Mouse (Mus musculus) R1 (cell line): ENCODE measurements around the gene Hfe2.
A peak's percentile ranks its signal among the peaks of the same experiment; 100 is the strongest.
"Not testable (repeated sequence)": the region's sequence is repeated elsewhere in the genome, so short reads cannot be mapped to it uniquely, and the experiment has no call there.

ENCODE experiments used
- DNase-seq: peaks from one replicate; pipeline ENCODE4 v3.0.0-alpha.2; 2018; ENCODE audit warnings: low read depth, low spot score

The Hfe2 gene

GRCm38 (mm10) chr3:96524914-96525313, at the start of gene Hfe2:
TSS of gene Hfe2 (plus strand) at chr3:96525172.
- DNase-seq, result no peak

DNA sequence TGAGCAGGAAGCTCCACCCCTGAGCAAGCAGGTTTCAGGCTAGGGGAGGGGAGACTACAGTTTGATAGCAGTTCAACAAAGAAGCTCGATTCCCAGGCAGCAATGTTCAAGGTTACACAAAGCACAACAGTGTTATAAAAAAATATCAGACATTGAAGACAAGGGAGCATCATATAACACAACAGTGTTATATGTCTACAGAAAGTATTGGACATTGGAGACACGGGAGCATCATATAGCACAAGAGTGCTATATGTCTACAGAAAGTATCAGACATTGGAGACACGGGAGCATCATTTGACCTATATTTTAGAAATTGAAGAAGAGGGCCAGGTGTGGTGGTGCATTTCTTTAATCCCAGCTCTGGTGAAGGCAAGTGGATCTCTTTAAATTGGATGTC, 47.9 kb upstream of the Hfe2 start:
- no peak for DNase-seq

DNA sequence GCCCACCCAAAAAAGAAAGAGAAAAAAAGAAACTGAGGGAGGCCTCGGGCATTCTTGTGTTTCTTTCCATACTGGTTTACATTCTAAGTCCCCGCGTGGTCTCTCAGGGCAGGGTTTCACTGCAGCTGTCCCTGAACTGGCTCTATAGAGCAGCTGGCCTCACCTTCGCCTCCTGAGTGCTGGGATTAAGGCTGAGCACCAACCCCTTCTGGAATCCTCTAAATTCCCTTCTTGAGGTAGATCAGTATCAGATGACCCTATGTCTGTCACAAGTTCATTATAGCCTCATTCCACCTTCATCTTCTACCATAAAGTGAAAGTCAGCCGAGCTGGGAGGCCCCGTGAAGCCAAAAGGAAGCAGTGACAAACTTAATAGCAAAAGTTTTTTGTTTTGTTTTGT, 47.4 kb upstream of the Hfe2 start:
- no peak for DNase-seq

- peak; percentile 94 for DNase-seq
Measured at GRCm38 (mm10) chr3:96479249-96479648, 45.7 kb upstream of the Hfe2 start.

DNA sequence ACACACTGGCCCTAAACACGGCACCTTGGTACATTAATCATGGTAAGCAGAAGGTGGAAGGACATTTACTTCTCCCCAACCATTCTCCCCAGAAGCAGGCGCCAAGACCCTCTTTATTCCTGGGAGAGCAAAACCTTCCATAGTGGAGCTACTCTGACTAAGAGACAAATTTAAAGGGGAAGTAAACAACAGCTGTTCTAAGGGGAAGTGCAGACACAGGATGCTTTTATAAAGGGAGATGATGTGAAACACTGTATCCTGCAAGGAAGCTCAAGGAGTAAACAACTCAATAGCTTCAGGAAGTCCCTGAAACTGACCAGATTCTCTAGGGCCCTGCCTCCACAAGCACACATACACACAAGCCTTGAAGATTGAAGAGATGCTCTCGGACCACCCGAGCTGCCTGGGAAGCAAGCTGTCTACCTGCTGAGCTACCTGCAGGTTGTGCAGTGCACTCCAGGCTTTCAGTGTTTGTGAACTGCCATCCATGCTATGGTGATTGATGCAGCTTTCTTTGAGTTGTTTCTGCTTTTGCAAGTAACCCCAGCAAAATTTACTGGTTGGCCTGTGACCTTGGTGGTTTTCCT, 44.2 kb upstream of the Hfe2 start:
- DNase-seq, result no peak

GRCm38 (mm10) chr3:96481856-96482255, 43.1 kb upstream of the Hfe2 start:
- DNase-seq, result no peak

GRCm38 (mm10) chr3:96482451-96482850, 42.5 kb upstream of the Hfe2 start:
- DNase-seq, result no peak

DNA sequence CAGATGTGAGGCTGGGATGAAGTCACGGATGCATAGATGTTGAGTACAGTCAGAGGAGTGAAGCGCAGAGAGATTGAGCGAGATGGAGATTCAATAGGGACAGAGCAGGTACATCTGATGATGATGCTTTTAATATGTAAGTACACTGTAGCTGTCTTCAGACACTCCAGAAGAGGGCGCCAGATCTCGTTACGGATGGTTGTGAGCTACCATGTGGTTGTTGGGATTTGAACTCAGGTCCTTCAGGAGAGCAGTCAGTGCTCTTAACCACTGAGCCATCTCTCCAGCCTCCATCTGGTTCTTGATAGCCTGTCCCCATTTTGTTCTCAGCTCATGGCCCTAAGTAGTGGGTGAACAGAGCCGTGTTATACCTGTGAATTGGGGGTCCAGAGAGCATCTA, 41.9 kb upstream of the Hfe2 start:
- DNase-seq, result peak; percentile 55

GRCm38 (mm10) chr3:96483946-96484345, 41.0 kb upstream of the Hfe2 start:
- DNase-seq, result no peak

DNA sequence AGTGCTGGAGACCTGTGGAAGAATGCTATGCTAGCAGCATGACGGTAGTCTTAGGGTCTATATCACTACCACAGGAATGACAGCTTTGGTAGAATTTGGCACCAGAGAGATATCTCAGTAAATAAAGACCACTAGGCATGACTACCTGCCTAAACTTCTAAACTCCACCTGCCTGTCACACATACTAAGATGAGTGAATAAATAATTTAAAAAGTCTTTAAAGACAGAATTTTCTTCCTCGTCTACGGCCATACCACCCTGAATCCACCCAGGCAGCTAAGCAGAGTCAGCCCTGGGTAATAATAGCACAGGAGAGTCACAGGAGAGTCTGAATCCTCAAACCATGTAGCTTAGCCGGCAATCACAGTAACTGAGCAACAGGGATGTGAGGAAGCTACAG, 40.1 kb upstream of the Hfe2 start:
- no peak for DNase-seq

- no peak for DNase-seq
Measured at GRCm38 (mm10) chr3:96485361-96485760, 39.6 kb upstream of the Hfe2 start.

DNA sequence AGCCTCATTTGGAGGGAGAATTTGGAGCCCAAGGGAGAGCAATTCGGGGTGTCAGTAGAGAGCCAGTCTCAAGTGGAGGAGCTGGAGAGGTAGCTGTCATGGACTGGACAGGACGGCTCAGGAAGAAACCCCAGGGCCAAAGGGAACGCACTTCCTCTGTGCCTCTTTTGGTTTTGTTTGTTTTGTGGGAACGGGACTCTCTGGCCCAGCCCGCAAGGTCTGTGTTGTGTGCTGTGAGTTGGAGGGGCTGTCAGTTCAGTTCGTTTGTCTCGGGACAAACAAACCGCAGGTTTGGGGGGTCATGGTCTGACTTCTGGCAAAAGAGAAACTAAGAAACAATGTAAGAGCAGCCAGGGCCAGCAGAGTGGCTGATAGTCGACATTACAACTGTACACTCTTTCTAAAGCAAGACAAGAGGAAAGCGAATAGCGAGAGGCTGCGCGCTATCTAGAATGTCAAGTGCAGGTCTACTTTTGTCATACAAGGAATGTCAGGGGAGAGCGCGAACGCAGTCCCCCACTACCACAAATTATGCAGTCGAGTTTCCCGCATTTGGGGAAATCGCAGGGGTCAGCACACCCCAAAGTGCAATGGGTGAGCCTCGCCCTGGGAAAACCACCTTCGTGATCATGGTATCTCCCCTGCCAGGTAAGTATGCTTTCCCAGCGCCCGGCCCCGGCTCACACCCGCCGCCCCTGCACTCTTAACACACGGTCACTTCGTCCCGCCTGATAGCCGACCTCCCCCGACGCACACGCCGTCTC, 38.7 kb upstream of the Hfe2 start:
- DNase-seq, result not testable (repeated sequence)

- DNase-seq, result not testable (repeated sequence)
Measured at GRCm38 (mm10) chr3:96486828-96487559, 38.0 kb upstream of the Hfe2 start.

DNA sequence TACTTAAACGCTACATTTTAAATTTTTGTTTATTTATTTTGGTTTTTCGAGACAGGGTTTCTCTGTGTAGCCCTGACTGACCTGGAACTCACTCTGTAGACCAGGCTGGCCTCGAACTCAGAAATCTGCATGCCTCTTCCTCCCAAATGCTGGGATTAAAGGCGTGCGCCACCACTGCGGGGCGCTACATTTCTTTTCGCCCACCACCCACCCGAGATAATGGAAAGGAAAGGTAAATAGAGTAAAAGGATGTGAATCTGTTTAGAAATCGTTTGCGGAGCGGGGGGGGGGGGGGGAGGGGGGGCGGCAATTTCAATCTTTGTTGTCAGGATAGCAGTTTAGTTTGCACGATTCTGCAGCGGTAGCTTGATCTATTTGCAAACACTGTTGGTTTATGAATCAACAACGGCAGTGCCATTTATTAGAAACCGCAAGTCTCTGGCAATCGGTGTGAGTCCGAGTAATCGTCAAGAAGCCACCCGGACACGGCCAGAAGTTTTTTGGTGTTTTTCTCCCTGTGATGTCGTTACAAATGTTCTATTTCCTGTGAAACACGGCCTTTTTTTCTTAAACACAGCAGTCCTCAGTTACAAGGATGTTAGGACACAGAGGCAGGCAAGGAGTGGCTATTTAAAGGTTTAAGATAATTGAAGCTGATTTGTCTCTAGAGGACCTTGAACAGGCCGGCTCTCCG, 37.2 kb upstream of the Hfe2 start:
- peak; percentile 70 for DNase-seq

DNA sequence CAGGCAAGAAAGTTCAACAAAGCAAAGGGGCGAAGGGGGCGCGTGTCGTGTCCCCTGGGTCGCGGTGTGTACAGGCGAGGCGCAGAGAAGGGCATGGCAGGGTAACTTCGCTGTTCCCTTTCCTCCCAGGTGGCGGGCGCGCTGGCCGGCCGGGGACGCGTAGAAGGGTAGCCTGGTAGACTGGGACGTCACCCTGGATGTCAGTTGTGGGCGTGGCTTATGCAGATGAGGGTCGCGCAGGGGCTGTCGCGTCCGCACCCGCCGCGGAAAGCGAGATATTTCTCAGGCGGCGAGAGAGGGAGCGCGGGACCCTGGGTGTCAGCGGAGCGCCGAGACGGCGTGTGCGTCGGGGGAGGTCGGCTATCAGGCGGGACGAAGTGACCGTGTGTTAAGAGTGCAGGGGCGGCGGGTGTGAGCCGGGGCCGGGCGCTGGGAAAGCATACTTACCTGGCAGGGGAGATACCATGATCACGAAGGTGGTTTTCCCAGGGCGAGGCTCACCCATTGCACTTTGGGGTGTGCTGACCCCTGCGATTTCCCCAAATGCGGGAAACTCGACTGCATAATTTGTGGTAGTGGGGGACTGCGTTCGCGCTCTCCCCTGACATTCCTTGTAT, 36.6 kb upstream of the Hfe2 start:
- DNase-seq, result not testable (repeated sequence)

DNA sequence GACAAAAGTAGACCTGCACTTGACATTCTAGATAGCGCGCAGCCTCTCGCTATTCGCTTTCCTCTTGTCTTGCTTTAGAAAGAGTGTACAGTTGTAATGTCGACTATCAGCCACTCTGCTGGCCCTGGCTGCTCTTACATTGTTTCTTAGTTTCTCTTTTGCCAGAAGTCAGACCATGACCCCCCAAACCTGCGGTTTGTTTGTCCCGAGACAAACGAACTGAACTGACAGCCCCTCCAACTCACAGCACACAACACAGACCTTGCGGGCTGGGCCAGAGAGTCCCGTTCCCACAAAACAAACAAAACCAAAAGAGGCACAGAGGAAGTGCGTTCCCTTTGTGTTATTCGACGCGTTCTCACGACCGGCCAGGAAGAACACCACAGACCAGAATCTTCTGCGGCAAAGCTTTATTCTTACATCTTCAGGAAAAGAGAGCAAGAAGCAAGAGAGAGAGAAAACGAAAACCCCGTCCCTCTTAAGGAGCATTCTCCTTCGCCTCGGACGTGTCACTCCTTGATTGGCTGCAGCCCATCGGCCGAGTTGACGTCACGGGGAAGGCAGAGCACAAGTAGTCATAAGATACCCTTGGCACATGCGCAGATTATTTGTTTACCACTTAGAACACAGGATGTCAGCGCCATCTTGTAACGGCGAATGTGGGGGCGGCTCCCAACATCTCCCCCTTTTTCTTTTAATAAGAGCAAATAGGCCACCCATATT, 35.9 kb upstream of the Hfe2 start:
- DNase-seq, result not testable (repeated sequence)

- DNase-seq, result not testable (repeated sequence)
Measured at GRCm38 (mm10) chr3:96489636-96490035, 35.3 kb upstream of the Hfe2 start.

DNA sequence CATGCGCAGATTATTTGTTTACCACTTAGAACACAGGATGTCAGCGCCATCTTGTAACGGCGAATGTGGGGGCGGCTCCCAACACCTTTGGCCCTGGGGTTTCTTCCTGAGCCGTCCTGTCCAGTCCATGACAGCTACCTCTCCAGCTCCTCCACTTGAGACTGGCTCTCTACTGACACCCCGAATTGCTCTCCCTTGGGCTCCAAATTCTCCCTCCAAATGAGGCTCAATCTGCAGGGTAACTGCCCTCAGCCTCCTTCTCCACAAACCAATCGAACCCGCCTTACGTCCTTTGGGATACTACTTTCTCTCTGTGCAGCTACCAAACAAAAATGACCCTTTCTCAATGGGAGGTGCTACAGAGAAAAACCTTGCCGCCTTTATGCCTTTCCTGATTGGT, 30.5 kb upstream of the Hfe2 start:
- DNase-seq, result not testable (repeated sequence)

GRCm38 (mm10) chr3:96494912-96495311, 30.1 kb upstream of the Hfe2 start:
- DNase-seq, result no peak

DNA sequence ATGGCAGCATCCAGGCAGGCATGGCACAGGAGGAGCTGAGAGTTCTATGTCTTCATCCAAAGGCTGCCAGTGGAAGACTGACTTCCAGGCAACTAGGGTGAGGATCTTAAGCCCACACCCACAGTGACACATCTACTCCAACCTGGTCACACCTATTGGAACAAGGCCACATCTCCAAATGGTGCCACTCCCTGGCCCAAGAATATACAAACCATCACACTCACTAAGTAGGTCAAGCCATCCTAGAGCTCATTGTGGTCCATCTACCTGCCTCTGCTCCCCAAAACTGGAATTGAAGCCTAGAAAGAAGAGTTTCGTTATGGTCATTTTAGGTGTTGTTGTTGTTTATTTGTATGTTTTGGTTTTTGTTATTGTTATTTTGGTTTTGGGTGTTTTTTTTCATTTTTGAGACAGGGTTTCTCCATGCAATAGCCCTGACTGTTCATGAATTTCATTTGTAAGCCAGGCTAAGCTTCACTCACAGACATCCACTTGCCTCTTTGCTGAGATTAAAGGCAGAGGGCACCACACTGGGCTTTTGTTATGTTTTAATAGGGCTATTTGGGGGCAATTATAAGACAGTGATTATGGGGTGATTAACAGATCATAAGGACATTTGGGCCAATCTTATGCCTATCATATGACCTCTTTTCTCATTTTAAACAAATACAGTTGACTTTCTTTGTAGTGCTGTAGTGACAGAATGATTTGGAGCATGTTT, 29.3 kb upstream of the Hfe2 start:
- no peak for DNase-seq
